Mouse (Mus musculus) CH12.LX (cell line): ENCODE results near the gene Il2ra. TPM values are rescaled to one million over a fixed set of nuclear protein-coding genes. Genes with fewer than 3 reads are reported as not detected.

Source experiments
- DNase-seq: peaks from one replicate; pipeline ENCODE4 v3.0.0-alpha.2; 2013; ENCODE audit errors: extremely low read depth
- H3K27ac ChIP-seq: 2 replicates; pipeline ENCODE4 v1.5.1; 2012; ENCODE audit warnings: low read depth, mild to moderate bottlenecking, control low read depth, moderate library complexity; ENCODE audit not compliant: insufficient read depth
- H3K27me3 ChIP-seq: replicated peaks from 2 replicates; pipeline ENCODE3; 2012; ENCODE audit warnings: inconsistent platforms
- H3K36me3 ChIP-seq, 2 experiments: replicated peaks in 1 of 2; 2 replicates each; pipeline versions ENCODE3 to v1.6.1; 2012; ENCODE audit warnings: inconsistent platforms in 1 of 2, low read length in 1 of 2, mild to moderate bottlenecking in 1 of 2, mixed read lengths in 1 of 2, moderate library complexity in 1 of 2; ENCODE audit not compliant: control insufficient read depth in 1 of 2, insufficient read depth in 1 of 2
- H3K4me1 ChIP-seq, 2 experiments: 2 replicates each; pipeline ENCODE4 v1.6.1; 2012; ENCODE audit warnings: inconsistent platforms in 1 of 2, moderate library complexity in 1 of 2; ENCODE audit not compliant: insufficient read depth in 2 of 2, control insufficient read depth in 1 of 2
- H3K4me2 ChIP-seq: 2 replicates; pipeline ENCODE4 v1.6.1; 2012; ENCODE audit warnings: low read depth, mild to moderate bottlenecking, control low read depth; ENCODE audit not compliant: poor library complexity, insufficient read depth, severe bottlenecking
- H3K4me3 ChIP-seq, 3 experiments: fragments of 150-350 bp in 1 of 3; sonication (generic) in 1 of 3; replicated peaks in 1 of 3; 2 replicates each; pipeline versions ENCODE3 to v1.5.1; 2011 to 2012; ENCODE audit warnings: low read depth in 2 of 3, low read length in 2 of 3, mild to moderate bottlenecking in 2 of 3, moderate library complexity in 2 of 3, control low read depth in 1 of 3, improper control_type of control experiment in 1 of 3, inconsistent platforms in 1 of 3, mixed read lengths in 1 of 3; ENCODE audit not compliant: poor library complexity in 1 of 3
- H3K79me2 ChIP-seq: replicated peaks from 2 replicates; pipeline ENCODE4 v1.6.1; 2012; ENCODE audit warnings: mild to moderate bottlenecking, moderate library complexity; ENCODE audit not compliant: control insufficient read depth, poor library complexity, insufficient read depth, severe bottlenecking; ENCODE audit errors: extremely low read depth
- H3K9ac ChIP-seq: 2 replicates; pipeline ENCODE4 v1.6.1; 2012; ENCODE audit warnings: low read depth, mild to moderate bottlenecking, control low read depth, moderate library complexity; ENCODE audit not compliant: insufficient read depth
- H3K9me3 ChIP-seq: replicated peaks from 2 replicates; pipeline ENCODE3; 2012; ENCODE audit warnings: low read length, inconsistent platforms, mixed read lengths
- BHLHE40 ChIP-seq: IDR thresholded peaks from 2 replicates; pipeline ENCODE4 v1.6.1; 2011; ENCODE audit warnings: mild to moderate bottlenecking, low read depth, low read length, improper control_type of control experiment
- CHD1 ChIP-seq: IDR thresholded peaks from 2 replicates; pipeline ENCODE4 v1.6.1; 2012; ENCODE audit warnings: low read depth, low read length, improper control_type of control experiment, inconsistent platforms
- CTCF ChIP-seq, 2 experiments: IDR thresholded peaks in 1 of 2; conservative IDR thresholded peaks in 1 of 2; 2 replicates each; pipeline ENCODE4 v1.5.1; 2011 to 2012; ENCODE audit warnings: low read depth in 2 of 2, low read length in 2 of 2, improper control_type of control experiment in 1 of 2, inconsistent platforms in 1 of 2, mild to moderate bottlenecking in 1 of 2, moderate library complexity in 1 of 2
- ELF1 ChIP-seq: IDR thresholded peaks from 2 replicates; pipeline ENCODE4 v1.6.1; 2014; ENCODE audit warnings: low read depth, mild to moderate bottlenecking, inconsistent platforms, low read length, improper control_type of control experiment
- EP300 ChIP-seq: IDR thresholded peaks from 2 replicates; pipeline ENCODE4 v1.6.1; 2011; ENCODE audit warnings: low read length, improper control_type of control experiment
- HCFC1 ChIP-seq: IDR thresholded peaks from 2 replicates; pipeline ENCODE4 v1.6.1; 2012; ENCODE audit warnings: low read depth, mild to moderate bottlenecking, inconsistent platforms, low read length, improper control_type of control experiment
- IRF4 ChIP-seq: IDR thresholded peaks from 2 replicates; pipeline ENCODE4 v1.6.1; 2014; ENCODE audit warnings: low read depth, mild to moderate bottlenecking, inconsistent platforms, low read length, improper control_type of control experiment
- MAZ ChIP-seq: IDR thresholded peaks from 2 replicates; pipeline ENCODE4 v1.6.1; 2012; ENCODE audit warnings: low read depth, mild to moderate bottlenecking, inconsistent platforms, low read length, improper control_type of control experiment, moderate library complexity
- MEF2A ChIP-seq: IDR thresholded peaks from 2 replicates; pipeline ENCODE4 v1.6.1; 2014; ENCODE audit warnings: low read depth, mild to moderate bottlenecking, inconsistent platforms, low read length, improper control_type of control experiment, borderline replicate concordance
- NELFE ChIP-seq: IDR thresholded peaks from 2 replicates; pipeline ENCODE4 v1.6.1; 2011; ENCODE audit warnings: low read depth, low read length, improper control_type of control experiment
- NRF1 ChIP-seq: IDR thresholded peaks from 2 replicates; pipeline ENCODE4 v1.6.1; 2014; ENCODE audit warnings: low read depth, mild to moderate bottlenecking, inconsistent platforms, low read length, improper control_type of control experiment, moderate library complexity
- PAX5 ChIP-seq: IDR thresholded peaks from 2 replicates; pipeline ENCODE4 v1.6.1; 2012; ENCODE audit warnings: low read length, inconsistent platforms, mixed read lengths
- RAD21 ChIP-seq: IDR thresholded peaks from 2 replicates; pipeline ENCODE4 v1.6.1; 2011; ENCODE audit warnings: low read depth, mild to moderate bottlenecking, low read length, improper control_type of control experiment, moderate library complexity
- SMC3 ChIP-seq: IDR thresholded peaks from 2 replicates; pipeline ENCODE4 v1.6.1; 2011; ENCODE audit warnings: low read depth, low read length, improper control_type of control experiment
- ZC3H11A ChIP-seq: IDR thresholded peaks from 2 replicates; pipeline ENCODE4 v1.6.1; 2012; ENCODE audit warnings: low read depth, mild to moderate bottlenecking, inconsistent platforms, low read length, improper control_type of control experiment
- ZKSCAN1 ChIP-seq: IDR thresholded peaks from 2 replicates; pipeline ENCODE4 v1.6.1; 2012; ENCODE audit warnings: low read depth, inconsistent platforms, low read length, improper control_type of control experiment, borderline replicate concordance
- ZNF384 ChIP-seq: IDR thresholded peaks from 2 replicates; pipeline ENCODE4 v1.6.1; 2012; ENCODE audit warnings: low read depth, low read length, improper control_type of control experiment, inconsistent platforms
- dilution Hi-C: fragments of 300-500 bp; cut with MboI; formaldehyde crosslinking; loops from 2 replicates; pipeline ENCODE4 v1.14.3; 2020; ENCODE audit warnings: low sequenced_read_pairs; ENCODE audit not compliant: extremely low pct_unique_long_range_greater_than_20kb, extremely low pct_ligation_motif_present
- in situ Hi-C: fragments of 300-500 bp; cut with MboI; formaldehyde crosslinking; loops from 3 replicates; pipeline ENCODE4 v1.14.3; 2019; ENCODE audit warnings: low sequenced_read_pairs, low pct_ligation_motif_present, low pct_unique_long_range_greater_than_20kb, mixed read lengths
- polyA plus RNA-seq: library from polyadenylated mRNA; unstranded; fragments of >175 nt; gene quantifications from 2 replicates; pipeline ENCODE4 v1.2.1, GENCODE M21; 2012; ENCODE audit warnings: low read depth; ENCODE audit not compliant: insufficient read length
- total RNA-seq, 2 experiments: library from RNA; depleted of rRNA; stranded (reverse); fragments of 300-350 nt in 1 of 2; fragments of >200 nt in 1 of 2; gene quantifications; 2 replicates each; pipeline ENCODE4 v1.2.3; 2012 to 2014

The Il2ra gene
- total and polyA plus RNA-seq, 3 experiments, result 6.0 to 8.8 (median 6.3) TPM

- H3K27ac ChIP-seq, result no peak overlapping the region
- dilution Hi-C loops, result no loop called here
- no peaks in the 10 kb centered on the region for H3K79me2 ChIP-seq
- peak; percentile 74 for TF ChIP-seq IRF4
- TF ChIP-seq CHD1, result no peak
- TF ChIP-seq NELFE, result no peak
- TF ChIP-seq BHLHE40, result peak; percentile 81
- TF ChIP-seq NRF1, result no peak
- TF ChIP-seq ELF1, result no peak
- no peak for TF ChIP-seq MEF2A
- TF ChIP-seq MAZ, result no peak
- no peak for TF ChIP-seq CTCF (conservative IDR thresholded peaks at IDR 0.05 in 1 of 2, IDR thresholded peaks at IDR 0.05 in 1 of 2; ENCODE audit: low read depth in 2 of 2, low read length in 2 of 2)
- TF ChIP-seq EP300, result peak; percentile 69; the same call in 1 of the 2 replicates
- TF ChIP-seq ZKSCAN1, result no peak
- peaks cover 24 to 36% of the 10 kb centered on the region in 2 experiments for H3K36me3 ChIP-seq
- peaks cover 4 to 16% of the 10 kb centered on the region in 2 experiments; a peak in 3 of 4 replicates for H3K4me1 ChIP-seq
- in situ Hi-C loops, result loop anchor here (5.0 kb wide), 1 partner anchor 79 kb away; no protein-coding TSS in a partner anchor
- peak; percentile 39 for DNase-seq
- no peak overlapping the region for H3K4me2 ChIP-seq
- H3K4me3 ChIP-seq, result no peak overlapping the region
- H3K9me3 ChIP-seq, result no peaks in the 10 kb centered on the region
- H3K9ac ChIP-seq, result no peak overlapping the region
- no peaks in the 10 kb centered on the region for H3K27me3 ChIP-seq
These were observed 43.9 kb downstream of the Il2ra start for GRCm38 (mm10) chr2:11686512-11686911.

GRCm38 (mm10) chr2:11687436-11687835, 44.8 kb downstream of the Il2ra start:
- DNase-seq, result peak; percentile 52
- Histone ChIP-seq H3K4me1 (peaks cover 4 to 16% of the 10 kb centered on the region in 2 experiments; a peak in 3 of 4 replicates), H3K27me3 (no peaks in the 10 kb centered on the region), H3K27ac (no peak overlapping the region), H3K4me3 (no peak overlapping the region), H3K79me2 (no peaks in the 10 kb centered on the region), H3K9ac (no peak overlapping the region), H3K9me3 (no peaks in the 10 kb centered on the region), H3K36me3 (peaks cover 15 to 27% of the 10 kb centered on the region in 2 experiments), H3K4me2 (no peak overlapping the region)
- TF ChIP-seq CTCF (conservative IDR thresholded peaks at IDR 0.05 in 1 of 2, IDR thresholded peaks at IDR 0.05 in 1 of 2; ENCODE audit: low read depth in 2 of 2, low read length in 2 of 2) (peak in 1 of 2 experiments; percentile 83; a peak in 2 of 4 replicates), SMC3 (peak; percentile 77), ZNF384 (peak; percentile 77), RAD21 (peak; percentile 76), ZC3H11A (peak; percentile 47), HCFC1 (no peak), BHLHE40 (peak; percentile 38; the same call in 1 of the 2 replicates), PAX5 (no peak)
- dilution Hi-C loops (no loop called here), in situ Hi-C loops (loop anchor here (5.0 kb wide), 1 partner anchor 80 kb away; no protein-coding TSS in a partner anchor)
